Mouse (Mus musculus): ENCODE measurements around the gene Gns. TPM values are rescaled to one million over a fixed set of nuclear protein-coding genes. Genes with fewer than 3 reads are reported as not detected.

The Gns gene
- total RNA-seq, 2 experiments from 2014 or later = 13.0 to 17.2 TPM

DNA sequence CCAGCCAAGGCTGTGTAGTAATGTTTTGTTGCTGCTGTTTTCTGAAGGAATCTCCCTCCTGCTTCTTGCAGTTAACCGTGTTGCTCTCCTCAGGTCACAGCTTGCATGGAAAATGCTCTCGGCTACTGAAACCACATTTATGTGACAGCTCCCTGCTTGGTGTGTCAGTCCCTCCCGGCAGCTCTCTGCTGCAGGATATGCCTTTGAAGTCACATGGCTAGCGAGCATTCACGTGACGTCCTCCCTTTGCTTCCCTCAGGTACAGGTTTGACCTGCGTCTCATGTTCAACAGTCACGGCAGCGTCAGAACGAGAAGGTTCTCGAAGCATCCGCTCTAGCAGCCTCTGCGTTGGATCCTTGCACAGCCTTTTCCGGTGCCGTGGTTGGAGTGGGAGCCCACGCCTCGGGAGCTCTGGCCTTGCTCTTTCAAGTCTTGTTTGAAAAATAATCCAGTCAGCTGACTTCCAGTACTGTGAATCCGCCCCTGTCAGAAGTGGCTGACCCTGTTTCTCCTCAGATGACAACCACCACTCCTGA, 30.0 kb downstream of the Gns start:
- no peak for ATAC-seq (replicated peaks; ENCODE audit: low FRiP score, poor library complexity, severe bottlenecking)

DNA sequence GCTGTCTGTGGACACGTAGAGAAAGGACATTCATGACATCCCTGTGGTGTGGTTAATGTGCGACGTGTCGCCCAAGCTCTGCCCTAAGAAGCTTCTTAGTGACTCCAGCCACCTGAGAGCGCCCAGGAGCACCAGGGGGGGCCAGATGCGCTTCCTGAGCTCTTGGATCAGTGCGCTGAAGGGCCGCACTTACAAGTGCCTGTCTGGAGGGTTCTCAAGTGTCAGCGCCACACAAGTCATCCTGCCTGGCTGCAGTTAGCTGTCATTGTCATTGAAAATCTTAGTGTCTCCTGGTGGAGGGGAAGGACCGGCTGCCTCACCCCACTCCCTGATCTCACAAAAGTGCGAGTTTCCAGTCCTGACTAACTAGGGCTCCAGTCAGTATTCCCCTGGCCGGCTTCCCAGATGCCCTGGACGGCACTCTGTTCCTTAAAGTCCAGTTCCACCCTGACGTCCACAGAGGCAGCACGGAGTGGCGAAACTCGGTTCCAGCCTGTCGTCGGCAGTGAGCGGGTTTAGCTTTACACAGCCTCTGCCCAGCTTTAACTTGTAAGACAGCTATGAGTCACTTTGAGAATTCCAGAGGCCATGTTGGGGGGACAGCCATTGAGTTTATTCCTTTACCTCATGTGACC, 30.8 kb downstream of the Gns start:
- no peak for ATAC-seq (replicated peaks; ENCODE audit: low FRiP score, poor library complexity, severe bottlenecking)

DNA sequence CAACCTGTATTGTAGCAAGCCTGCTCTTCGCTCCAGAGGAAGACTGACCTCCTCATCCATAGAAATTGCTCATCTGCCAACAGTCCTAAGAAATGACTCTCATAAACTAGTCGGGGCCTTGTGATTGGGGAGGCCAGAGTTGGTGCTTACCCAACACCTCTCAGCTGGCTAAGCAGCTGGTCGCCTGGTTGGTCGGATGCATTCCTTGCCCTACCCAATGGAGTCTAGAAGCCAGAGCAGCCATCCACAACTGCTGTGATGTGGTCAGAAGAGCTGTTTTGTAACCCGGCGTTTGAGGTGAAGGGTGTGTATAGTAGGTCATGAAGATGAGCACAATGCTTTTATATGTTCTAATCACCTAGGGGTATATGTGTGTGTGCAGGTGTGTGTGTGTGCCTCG, 33.7 kb downstream of the Gns start:
- ATAC-seq (replicated peaks; ENCODE audit: low FRiP score, poor library complexity, severe bottlenecking) = no peak

DNA sequence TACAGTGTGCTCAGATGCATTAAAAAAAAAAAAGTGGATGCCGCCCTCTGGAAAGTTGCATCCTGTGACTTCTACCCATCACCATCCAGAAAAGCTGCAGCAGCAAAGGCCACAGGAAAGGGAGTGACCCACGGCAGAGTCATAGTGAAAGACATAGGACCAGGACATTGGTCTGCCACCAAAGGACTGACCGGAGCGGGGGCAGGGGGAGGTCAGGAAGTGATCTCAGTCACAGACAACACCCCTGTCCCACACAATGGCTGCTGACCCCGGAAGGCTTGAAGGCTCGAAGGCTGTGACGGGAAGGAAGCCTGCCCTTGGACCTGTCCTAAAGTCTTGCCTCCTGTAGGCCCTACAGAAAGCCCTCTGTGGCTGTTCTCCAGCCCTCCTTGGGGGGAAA, 36.1 kb downstream of the Gns start:
- ATAC-seq (replicated peaks; ENCODE audit: low FRiP score, poor library complexity, severe bottlenecking) = no peak

DNA sequence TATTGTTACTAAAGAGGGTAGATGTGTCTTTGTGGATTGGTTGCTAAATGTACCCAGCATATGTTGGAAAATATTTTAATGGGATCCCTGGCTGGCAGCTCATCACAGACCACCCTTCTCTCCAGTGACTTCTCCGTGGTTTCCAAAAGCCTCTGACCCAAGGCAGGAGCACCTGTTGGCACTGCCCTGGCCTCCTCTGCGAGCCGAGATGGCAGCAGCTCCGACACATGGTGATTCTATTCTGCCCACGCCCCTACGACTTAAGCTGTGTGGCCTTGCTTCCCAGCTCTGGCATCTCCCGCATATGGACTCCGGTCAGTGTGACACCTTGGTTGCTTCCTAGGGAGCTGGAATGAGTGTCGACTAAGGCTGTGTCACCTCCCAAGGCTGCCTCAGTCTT, 38.2 kb downstream of the Gns start:
- ATAC-seq (replicated peaks; ENCODE audit: low FRiP score, poor library complexity, severe bottlenecking) = 0 out of 2 replicates have a peak, but pooled peaks have one; percentile 25

DNA sequence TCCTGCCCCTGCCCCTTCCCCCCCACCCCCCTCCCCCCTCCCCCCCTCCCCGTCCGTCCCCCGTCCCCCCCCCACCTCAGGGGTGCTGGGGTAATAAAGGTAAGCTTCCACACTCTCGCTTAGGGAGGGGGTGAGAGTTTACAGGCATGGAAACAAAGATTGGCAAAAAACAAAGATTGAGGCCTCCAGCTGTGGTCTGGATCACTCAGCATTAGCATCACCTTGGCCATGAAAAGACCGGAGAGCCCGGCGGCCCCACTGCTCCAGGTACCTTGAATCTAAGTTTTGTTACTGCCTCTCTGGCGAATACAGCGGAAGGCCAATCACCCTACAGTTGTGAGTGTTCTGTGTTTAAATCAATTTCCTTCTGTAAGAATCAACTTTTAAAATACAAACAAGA, 39.1 kb downstream of the Gns start:
- no peak for ATAC-seq (replicated peaks; ENCODE audit: low FRiP score, poor library complexity, severe bottlenecking)

DNA sequence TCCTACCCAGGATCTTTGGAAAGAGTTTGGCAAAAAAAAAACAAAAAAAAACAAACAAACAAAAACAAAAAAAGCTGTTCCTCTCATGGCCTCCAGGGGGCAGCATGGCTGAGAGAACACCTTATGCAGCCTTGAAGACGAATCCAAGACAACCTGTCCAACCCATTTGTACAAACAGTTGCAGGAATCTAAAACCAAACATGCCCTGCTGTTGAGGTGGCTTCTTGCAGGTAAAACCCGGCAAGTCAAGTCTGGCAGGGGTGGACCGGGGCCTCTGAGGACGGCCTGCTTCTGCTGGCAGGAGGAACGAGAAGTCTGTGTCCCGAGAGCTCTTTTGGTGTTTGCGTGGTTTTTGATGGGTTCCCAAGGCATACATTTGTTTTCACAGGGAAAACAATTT, 44.8 kb downstream of the Gns start:
- peak; percentile 62; the same call in 1 of the 2 replicates for ATAC-seq (replicated peaks; ENCODE audit: low FRiP score, poor library complexity, severe bottlenecking)

DNA sequence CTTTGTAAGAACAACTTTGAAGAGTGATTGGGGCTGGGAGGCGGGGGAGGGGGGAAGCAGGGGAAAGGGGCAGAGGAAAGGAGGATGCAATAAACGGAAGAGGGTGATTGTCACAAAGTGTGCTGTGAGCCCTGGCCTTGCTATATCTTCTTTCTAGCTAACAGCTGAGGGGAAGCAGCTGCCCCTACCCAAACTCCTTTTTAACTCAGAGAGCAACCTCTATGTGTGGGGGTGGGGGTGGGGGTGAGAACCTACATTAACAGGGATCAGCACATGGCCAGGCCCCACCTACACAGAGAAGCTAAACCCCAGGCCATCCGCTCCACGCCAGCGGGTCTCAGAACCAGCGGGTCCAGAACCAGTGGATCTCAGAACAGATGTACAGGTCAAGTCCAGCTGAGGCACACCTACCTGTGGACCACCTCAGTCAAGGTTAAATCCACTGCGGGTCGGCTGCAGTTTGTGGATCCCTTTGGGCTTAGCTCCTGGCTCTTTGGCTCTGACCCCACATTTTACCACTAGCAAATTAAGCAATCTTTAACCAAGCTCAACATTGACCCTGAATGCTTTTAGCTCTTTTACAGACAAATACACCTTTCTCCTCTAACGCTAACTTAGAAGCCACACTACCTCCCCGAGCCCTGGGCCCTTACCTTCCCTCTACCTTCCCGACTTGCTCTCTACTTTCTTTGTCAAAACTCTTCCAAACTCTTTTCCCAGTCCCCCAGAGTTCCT, 47.0 kb downstream of the Gns start:
- no peak for ATAC-seq (replicated peaks; ENCODE audit: low FRiP score, poor library complexity, severe bottlenecking)

DNA sequence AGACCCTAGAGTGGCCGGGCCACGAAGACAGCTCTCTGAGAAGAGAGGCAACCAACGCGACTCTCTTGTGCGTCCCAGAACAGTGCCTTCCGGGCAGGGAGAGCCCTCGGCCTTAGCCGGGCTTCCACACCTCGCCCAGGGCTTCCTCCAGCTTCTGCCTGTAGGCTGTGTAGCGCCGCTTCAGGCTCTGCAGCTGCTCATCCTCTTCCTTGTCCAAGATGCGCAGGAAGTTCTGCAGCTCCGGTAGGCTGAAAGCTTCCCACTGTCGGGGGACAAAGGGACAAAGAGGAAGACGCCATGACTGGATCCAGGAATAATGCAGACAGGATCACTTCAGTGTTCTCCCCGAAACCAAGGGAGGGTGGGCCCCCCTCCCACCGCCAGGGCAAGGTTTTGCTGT, 47.9 kb downstream of the Gns start:
- ATAC-seq (replicated peaks; ENCODE audit: low FRiP score, poor library complexity, severe bottlenecking) = no peak

DNA sequence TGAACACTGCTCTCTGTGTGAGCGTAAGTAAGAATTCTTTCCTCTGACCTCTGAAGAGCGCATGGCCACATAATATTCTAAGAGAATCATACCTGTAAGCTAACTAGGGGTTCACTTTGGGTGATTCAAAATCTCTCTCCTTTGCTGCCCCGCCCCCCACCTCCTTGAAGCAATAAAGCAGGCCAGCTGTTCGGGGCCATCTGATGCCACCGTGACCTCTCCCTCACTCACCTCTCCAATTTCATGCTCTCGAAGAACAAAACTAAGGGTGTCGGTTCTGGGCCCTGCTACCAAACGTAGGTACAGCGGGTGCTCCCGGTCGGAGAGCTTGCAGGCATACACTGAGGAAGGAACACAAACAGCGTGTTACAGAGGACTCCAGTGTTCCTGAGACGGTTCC, 49.2 kb downstream of the Gns start:
- no peak for ATAC-seq (replicated peaks; ENCODE audit: low FRiP score, poor library complexity, severe bottlenecking)

DNA sequence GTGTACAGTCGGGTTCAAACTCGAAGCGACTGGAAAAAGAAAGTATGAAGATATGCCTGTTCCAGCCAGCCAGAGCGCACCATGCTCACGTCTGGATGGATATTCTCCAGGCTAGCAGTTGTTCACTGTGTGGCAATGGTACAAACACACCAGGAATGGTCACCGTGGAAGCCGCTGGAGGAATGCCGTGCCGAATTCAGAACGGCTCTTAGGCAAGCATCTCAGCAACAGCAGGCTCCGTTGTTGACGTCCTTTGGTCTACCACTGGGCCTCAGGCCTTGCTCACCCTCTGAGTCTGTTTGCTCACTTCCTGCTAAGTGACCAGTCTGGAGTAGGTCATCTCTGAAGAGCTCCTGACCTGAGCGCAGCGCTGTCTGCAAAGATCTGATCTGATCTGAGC, 53.9 kb downstream of the Gns start:
- no peak for ATAC-seq (replicated peaks; ENCODE audit: low FRiP score, poor library complexity, severe bottlenecking)

DNA sequence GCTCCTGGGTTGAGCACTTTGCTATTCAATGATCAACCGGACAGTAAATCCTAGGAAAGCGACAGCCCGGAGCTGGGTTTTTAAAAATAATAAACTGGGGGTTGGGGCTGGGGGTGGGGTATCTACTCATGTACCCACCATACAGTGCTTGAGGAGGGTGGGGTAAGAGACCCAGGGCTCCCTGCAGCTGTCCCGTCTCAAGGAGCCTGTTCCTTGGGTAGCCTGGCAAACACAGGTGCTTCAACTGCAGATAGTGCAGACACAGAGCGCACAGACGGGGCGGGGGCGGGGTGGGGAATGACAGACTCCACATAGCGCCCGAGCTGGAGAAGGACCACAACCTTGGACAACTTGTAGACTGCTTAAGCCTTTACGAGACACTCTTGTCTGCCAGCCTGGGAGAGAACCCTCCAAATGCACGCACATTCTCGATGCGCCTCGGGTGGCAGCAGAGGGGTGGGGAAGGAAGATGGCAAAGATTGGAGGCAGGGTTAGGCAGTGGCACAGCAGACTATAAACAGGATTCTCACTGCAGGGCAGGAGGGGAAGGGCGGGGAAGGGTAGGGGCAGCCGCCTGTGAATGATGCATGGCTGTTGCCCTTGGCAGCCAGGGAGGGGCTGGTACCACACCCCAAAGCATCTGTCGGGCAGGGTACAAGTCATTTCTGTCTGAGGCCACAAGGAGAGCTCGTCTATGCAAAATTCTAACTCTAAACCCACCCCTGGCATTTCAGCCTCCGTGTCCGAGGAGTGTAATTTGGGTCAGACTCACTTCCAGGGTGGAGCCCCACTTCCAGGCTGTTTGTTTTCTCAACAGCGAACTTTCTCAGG, 55.0 kb downstream of the Gns start:
- no peak for ATAC-seq (replicated peaks; ENCODE audit: low FRiP score, poor library complexity, severe bottlenecking)

DNA sequence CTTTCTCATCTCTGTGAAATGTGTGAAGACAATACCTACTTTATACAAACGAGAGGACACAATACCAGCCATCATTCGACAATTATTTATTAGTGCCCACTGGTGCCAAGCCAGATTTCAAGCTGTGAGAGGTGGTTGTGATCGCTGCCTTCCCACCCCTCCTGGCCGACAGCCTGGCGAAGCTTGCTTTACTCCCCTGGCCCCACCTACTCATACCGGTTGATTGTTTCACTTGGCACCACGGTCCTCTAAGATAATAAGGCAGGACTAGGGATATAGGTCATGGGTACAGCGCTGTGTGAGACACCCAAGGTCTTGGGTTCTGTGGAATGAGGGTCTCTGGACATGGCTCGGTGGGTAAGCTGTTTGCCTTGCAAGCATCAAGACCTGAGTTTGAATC, 56.1 kb downstream of the Gns start:
- ATAC-seq (replicated peaks; ENCODE audit: low FRiP score, poor library complexity, severe bottlenecking) = no peak

DNA sequence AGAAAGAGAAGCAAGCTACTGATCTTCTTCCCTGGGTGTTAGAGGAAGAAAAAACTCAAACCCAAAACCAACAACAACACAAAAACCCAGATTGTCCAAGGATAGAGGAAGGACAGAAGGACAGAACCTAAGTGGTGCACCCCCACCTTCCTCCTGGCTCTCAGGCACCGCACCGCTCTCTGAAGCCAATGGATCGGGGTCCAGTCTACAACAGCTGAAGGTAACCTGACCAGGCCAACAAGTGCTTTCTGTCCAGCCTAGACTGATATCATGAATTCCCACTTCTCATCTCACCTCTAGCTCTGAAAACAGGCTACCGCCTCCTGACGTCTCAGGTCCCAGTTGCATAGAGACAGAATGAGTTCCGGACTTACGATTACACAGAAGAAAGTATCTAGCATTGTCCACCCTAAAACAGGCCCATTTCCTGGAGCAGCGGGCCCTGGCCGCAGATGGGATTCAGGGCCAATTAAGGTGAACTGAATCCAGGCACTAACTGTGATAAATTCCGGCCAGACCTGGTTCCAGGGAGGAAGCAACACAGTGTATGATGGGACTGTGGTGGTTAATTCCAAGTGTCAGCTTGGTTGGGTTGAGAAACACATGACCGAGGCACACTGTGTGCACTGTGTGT, 56.9 kb downstream of the Gns start:
- no peak for ATAC-seq (replicated peaks; ENCODE audit: low FRiP score, poor library complexity, severe bottlenecking)

DNA sequence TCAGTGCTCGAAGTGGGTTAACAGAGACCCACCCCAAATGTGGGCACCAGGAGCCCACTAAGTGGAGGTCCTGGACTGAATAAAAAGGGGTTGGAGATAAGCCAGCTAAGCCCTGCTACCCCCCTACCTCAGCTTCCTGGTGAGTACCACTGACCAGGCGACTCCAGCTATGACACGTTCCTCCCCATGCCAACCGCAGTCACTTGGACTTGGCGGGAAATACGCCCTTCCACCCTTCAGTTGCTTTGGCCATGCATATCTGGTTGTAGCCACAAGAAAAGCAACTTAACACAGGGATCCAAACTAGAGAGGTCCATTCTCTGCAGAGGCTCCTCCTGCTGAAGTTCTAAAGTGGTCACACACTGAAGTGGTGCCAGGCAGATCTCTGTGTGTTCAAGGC, 57.4 kb downstream of the Gns start:
- no peak for ATAC-seq (replicated peaks; ENCODE audit: low FRiP score, poor library complexity, severe bottlenecking)

DNA sequence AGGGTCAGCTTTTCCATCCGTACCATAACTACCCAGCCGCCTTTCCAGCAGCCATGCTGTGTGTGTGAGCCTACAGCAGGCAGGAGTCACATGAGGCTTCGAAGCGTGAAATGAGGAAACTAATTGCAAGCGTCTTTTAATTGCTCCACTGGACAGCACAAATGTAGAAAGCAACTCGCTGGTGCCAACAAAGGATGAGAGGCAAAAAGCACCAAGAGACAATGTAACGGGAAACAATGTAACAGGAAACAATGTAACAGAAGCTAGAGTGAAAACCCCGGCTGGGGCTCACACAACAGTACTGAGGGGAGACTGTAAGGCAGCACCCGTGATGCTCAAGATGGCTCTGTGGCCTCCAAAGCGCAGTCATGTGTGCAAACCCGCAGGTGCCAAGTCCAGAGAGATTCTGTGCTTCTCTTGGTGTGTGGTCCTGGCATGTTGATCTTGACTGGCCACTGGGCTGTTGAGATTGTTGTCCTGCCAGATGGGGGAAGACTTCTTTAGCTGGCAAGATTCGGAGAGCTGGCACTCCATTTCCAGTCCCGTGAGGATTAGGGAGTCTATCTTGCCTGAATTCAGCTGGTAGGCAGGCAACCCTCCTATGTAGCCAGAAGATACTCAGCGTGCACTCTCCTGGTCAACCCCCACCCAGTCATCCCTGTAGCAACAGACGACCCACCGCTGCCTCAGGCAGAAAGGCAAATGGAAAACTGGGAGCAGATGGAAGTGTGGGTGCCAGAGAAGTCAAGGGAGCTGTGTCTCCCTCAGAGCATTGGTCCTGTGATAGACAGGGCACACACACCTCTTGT, 58.9 kb downstream of the Gns start:
- no peak for ATAC-seq (replicated peaks; ENCODE audit: low FRiP score, poor library complexity, severe bottlenecking)

DNA sequence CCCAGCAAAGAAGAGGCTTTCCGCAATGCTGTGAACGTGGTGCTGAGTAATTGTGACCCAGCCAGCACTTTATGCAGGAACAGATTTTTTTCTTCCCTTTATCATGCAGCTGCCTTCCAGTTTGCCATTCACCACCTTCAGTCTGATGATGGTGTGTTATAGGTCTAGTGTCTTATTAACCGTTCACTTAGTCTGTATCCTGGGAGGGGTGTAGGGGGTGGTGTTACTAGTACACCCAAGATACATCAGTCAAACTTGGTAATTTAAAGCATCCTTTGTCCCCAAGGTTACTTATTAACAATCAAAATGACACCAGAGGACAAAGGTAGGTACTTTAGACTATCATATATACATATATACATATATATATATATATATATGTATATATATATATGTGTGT, 59.6 kb downstream of the Gns start:
- no peak for ATAC-seq (replicated peaks; ENCODE audit: low FRiP score, poor library complexity, severe bottlenecking)

DNA sequence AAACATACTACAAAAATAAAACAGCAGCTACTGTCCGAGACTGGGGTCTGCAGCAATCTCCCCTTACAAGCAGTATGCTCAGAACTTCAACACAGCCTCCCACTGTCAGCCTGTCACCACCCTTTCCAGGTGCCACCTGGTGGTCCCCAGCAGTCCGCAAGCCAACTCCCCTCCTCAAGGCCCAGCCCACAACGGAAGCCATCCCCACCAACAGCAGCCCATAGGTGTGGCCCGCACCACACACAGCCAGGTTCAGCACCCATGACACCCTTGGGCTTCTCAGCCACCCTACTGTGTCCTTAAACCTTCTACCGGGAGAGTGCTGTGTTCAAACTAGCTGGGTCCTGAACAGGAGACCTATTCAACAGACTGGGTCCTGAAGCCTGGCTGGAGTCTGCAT, 60.2 kb downstream of the Gns start:
- no peak for ATAC-seq (replicated peaks; ENCODE audit: low FRiP score, poor library complexity, severe bottlenecking)

DNA sequence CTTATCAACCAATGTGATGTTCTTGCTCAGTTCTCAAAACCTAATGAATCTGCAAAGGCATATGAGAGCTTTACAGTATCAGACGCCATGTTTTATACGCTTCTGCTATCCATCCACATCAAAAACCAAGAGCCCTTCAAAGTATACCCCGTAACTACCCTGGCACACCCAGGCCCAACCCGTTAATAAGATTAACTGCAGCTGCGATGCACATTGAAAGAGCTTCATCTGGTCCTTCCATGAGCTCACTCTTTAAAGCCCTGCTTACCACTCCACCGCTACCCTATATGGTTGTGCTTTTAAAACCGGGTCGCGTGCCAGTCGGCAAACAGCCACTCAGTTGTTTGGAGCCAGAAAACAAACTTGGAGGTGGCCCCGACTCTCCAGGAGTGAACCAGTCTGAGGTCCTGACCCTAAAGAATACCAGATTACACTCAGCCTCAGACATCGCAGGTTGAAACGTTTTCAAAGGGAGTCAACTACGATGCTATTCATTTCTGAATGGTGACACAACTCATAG, 60.7 kb downstream of the Gns start:
- ATAC-seq (replicated peaks; ENCODE audit: low FRiP score, poor library complexity, severe bottlenecking) = no peak
